Mouse (Mus musculus): Measurements from ENCODE around the gene Pwp2. TPM values are rescaled to one million over a fixed set of nuclear protein-coding genes. Genes with fewer than 3 reads are reported as not detected.
"Not testable (repeated sequence)": the region's sequence is repeated elsewhere in the genome, so short reads cannot be mapped to it uniquely, and the experiment has no call there.

Gene Pwp2
- polyA plus RNA-seq, 1 experiment from 2014 or later, result 23.3 TPM

DNA sequence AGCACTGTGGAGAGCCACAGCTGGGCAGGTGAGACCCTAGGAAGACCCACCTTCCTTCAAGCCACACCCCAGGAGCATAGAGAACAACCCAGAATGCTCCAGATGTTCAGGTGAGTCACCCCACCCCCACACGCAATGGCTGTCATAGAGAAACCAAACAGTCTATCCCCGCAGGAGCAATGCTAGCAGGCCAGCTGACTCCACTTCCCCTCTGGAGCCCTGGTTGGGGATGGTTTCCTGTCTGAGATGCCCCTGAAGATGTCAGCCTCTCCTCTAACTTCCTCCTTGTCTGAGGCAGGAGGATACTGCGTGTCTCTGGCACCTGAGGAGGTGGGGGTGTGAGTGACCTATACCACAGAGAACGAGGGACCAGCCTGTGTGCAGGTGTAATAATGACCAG, 50.5 kb downstream of the Pwp2 start:
- no peak for DNase-seq (ENCODE audit: low spot score)
- H3K4me3 ChIP-seq, result no peak overlapping the region
- H3K27ac ChIP-seq, result 0 out of 2 replicates have a peak overlapping the region, but pooled peaks have one; percentile 54
- H3K4me1 ChIP-seq (replicated peaks), result peaks cover 34% of the 10 kb centered on the region
- H3K36me3 ChIP-seq, result no peaks in the 10 kb centered on the region
- H3K27me3 ChIP-seq (ENCODE audit: insufficient read depth, poor library complexity, severe bottlenecking), result no peaks in the 10 kb centered on the region
- no peaks in the 10 kb centered on the region for H3K9me3 ChIP-seq
- WGBS, result 76% methylated on average over 4 of the region's 4 CpGs

DNA sequence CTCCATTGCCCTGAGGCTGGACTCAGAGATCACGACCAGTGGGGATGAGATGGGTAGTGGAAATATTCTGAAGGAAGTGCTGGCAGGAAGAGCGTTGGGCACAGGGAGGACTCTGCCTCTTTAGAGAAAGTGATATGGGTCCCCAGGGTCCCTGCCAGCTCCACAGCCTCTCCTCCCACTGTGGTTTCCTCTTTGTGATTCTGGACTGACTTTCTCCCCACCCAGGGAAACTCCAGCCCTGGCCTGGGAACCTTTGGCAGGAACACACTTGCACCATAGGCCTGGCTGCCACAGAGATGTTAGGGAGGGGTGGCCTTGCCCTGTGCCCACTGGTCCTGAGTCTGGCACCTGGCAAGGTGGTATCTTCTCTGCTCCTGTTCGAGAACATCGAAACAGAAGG, 55.0 kb downstream of the Pwp2 start:
- no peaks in the 10 kb centered on the region for H3K9me3 ChIP-seq
- no peaks in the 10 kb centered on the region for H3K36me3 ChIP-seq
- no peak for DNase-seq (ENCODE audit: low spot score)
- 79% methylated on average over 4 of the region's 4 CpGs for WGBS
- H3K4me3 ChIP-seq, result no peak overlapping the region
- no peaks in the 10 kb centered on the region for H3K27me3 ChIP-seq (ENCODE audit: insufficient read depth, poor library complexity, severe bottlenecking)
- H3K4me1 ChIP-seq (replicated peaks), result peaks cover 7% of the 10 kb centered on the region
- H3K27ac ChIP-seq, result no peak overlapping the region

- DNase-seq (ENCODE audit: low spot score), result no peak
- peaks cover 2% of the 10 kb centered on the region for H3K4me1 ChIP-seq (replicated peaks)
- no peaks in the 10 kb centered on the region for H3K9me3 ChIP-seq
- H3K27ac ChIP-seq, result no peak overlapping the region
- H3K36me3 ChIP-seq, result no peaks in the 10 kb centered on the region
- 57% methylated on average over 11 of the region's 11 CpGs for WGBS
- H3K4me3 ChIP-seq, result no peak overlapping the region
- no peaks in the 10 kb centered on the region for H3K27me3 ChIP-seq (ENCODE audit: insufficient read depth, poor library complexity, severe bottlenecking)
Observed at GRCm38 (mm10) chr10:78129423-78129822, 55.5 kb downstream of the Pwp2 start.

DNA sequence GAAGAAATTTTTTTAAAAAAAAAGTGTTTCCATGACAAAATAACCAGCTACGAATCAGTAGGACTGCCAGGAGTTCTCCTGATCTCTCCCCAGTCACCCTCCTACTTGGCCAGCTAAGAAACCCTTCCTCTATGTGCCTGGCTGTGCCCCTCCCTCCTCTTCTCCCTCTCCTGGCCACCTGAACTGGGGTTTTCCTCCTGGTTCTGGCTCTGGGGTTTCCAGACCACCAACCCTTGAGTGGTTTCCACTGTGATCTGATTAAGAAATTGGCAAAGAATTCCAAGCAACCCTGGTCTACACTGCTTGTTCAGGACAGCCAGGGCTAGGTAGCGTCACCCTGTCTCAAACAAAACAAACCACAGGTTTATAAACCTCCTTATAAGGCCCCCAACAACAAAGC, 56.3 kb downstream of the Pwp2 start:
- no peak overlapping the region for H3K4me3 ChIP-seq
- no peaks in the 10 kb centered on the region for H3K36me3 ChIP-seq
- no peak overlapping the region for H3K27ac ChIP-seq
- no peaks in the 10 kb centered on the region for H3K27me3 ChIP-seq (ENCODE audit: insufficient read depth, poor library complexity, severe bottlenecking)
- DNase-seq (ENCODE audit: low spot score), result no peak
- WGBS, result 89% methylated on average over 2 of the region's 2 CpGs
- no peaks in the 10 kb centered on the region for H3K4me1 ChIP-seq (replicated peaks)
- no peaks in the 10 kb centered on the region for H3K9me3 ChIP-seq

- 68% methylated on average over 1 of the region's 1 CpGs for WGBS
- H3K27ac ChIP-seq, result no peak overlapping the region
- no peaks in the 10 kb centered on the region for H3K27me3 ChIP-seq (ENCODE audit: insufficient read depth, poor library complexity, severe bottlenecking)
- no peaks in the 10 kb centered on the region for H3K36me3 ChIP-seq
- no peaks in the 10 kb centered on the region for H3K4me1 ChIP-seq (replicated peaks)
- no peaks in the 10 kb centered on the region for H3K9me3 ChIP-seq
- no peak for DNase-seq (ENCODE audit: low spot score)
- H3K4me3 ChIP-seq, result no peak overlapping the region
Observed at GRCm38 (mm10) chr10:78127931-78128330, 57.0 kb downstream of the Pwp2 start.

GRCm38 (mm10) chr10:78127046-78127870, 57.7 kb downstream of the Pwp2 start:
- no peaks in the 10 kb centered on the region for H3K9me3 ChIP-seq
- no peaks in the 10 kb centered on the region for H3K36me3 ChIP-seq
- no peak for DNase-seq (ENCODE audit: low spot score)
- no peak overlapping the region for H3K4me3 ChIP-seq
- no peaks in the 10 kb centered on the region for H3K4me1 ChIP-seq (replicated peaks)
- WGBS, result 79% methylated on average over 9 of the region's 9 CpGs
- H3K27ac ChIP-seq, result no peak overlapping the region
- H3K27me3 ChIP-seq (ENCODE audit: insufficient read depth, poor library complexity, severe bottlenecking), result no peaks in the 10 kb centered on the region

- 95% methylated on average over 5 of the region's 5 CpGs for WGBS
- H3K27ac ChIP-seq, result no peak overlapping the region
- H3K36me3 ChIP-seq, result no peaks in the 10 kb centered on the region
- no peaks in the 10 kb centered on the region for H3K4me1 ChIP-seq (replicated peaks)
- DNase-seq (ENCODE audit: low spot score), result no peak
- H3K4me3 ChIP-seq, result no peak overlapping the region
- no peaks in the 10 kb centered on the region for H3K9me3 ChIP-seq
- H3K27me3 ChIP-seq (ENCODE audit: insufficient read depth, poor library complexity, severe bottlenecking), result no peaks in the 10 kb centered on the region
Observed at GRCm38 (mm10) chr10:78126311-78126710, 58.6 kb downstream of the Pwp2 start.

DNA sequence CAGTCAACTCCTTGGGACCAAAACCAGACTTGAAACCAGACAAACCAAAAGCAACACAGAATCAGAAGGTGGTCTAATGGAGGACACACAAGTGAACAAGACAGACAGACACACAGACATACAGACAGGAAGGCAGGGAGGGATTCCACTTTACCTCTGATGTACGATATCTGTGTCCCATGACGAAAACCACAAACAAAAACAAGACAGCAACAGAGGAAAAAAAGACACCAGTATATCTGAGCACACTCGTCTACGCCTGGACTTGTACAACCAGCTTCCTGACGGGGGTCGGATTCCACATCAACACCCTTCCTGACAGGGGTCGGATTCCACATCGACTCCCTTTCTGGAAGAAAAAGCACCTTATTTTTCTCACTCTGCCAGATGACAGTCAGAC, 59.9 kb downstream of the Pwp2 start:
- H3K36me3 ChIP-seq; H3K4me1 ChIP-seq (replicated peaks); DNase-seq (ENCODE audit: low spot score); H3K27ac ChIP-seq; H3K27me3 ChIP-seq (ENCODE audit: insufficient read depth, poor library complexity, severe bottlenecking); H3K4me3 ChIP-seq; H3K9me3 ChIP-seq: not testable (repeated sequence)
- WGBS, result 68% methylated on average over 8 of the region's 8 CpGs

- 72% methylated on average over 6 of the region's 6 CpGs for WGBS
- not testable (repeated sequence) for H3K36me3 ChIP-seq; H3K4me3 ChIP-seq; H3K27ac ChIP-seq; H3K4me1 ChIP-seq (replicated peaks); DNase-seq (ENCODE audit: low spot score); H3K27me3 ChIP-seq (ENCODE audit: insufficient read depth, poor library complexity, severe bottlenecking); H3K9me3 ChIP-seq
Observed at GRCm38 (mm10) chr10:78124137-78124536, 60.8 kb downstream of the Pwp2 start.

Other genes starting within 250 kb of the Pwp2 start
- 0.88 and 1.2 TPM in 2 replicates for gene Trpm2, start 214.6 kb downstream of the Pwp2 start, polyA plus RNA-seq (2016; fragmentation: Nextera tagmentation; extraction: Ambion mirVana)
- gene 1810043G02Rik, start 206.6 kb downstream of the Pwp2 start, polyA plus RNA-seq (2016; fragmentation: Nextera tagmentation; extraction: Ambion mirVana), result 40.7 and 42.9 TPM in 2 replicates
- 187 and 243 TPM in 2 replicates for gene Pfkl, start 175.1 kb downstream of the Pwp2 start, polyA plus RNA-seq (2016; fragmentation: Nextera tagmentation; extraction: Ambion mirVana)
- gene Dnmt3l, start 143.2 kb downstream of the Pwp2 start, polyA plus RNA-seq (2016; fragmentation: Nextera tagmentation; extraction: Ambion mirVana), result not detected in 2 replicates
- gene Aire, start 141.5 kb downstream of the Pwp2 start, polyA plus RNA-seq (2016; fragmentation: Nextera tagmentation; extraction: Ambion mirVana), result 0.36 TPM in 1 of 2 replicates, not detected in the other
- gene Icosl, start 115.8 kb downstream of the Pwp2 start, polyA plus RNA-seq (2016; fragmentation: Nextera tagmentation; extraction: Ambion mirVana), result 2.2 and 2.9 TPM in 2 replicates
- gene D10Jhu81e, start 15.4 kb downstream of the Pwp2 start, polyA plus RNA-seq (2016; fragmentation: Nextera tagmentation; extraction: Ambion mirVana), result 17.1 and 28.7 TPM in 2 replicates
- 10.4 and 11.5 TPM in 2 replicates for gene Trappc10, start 59.5 kb upstream of the Pwp2 start, polyA plus RNA-seq (2016; fragmentation: Nextera tagmentation; extraction: Ambion mirVana)
- 40.1 and 47.2 TPM in 2 replicates for gene Agpat3, start 167.3 kb upstream of the Pwp2 start, polyA plus RNA-seq (2016; fragmentation: Nextera tagmentation; extraction: Ambion mirVana)
- gene Rrp1, start 227.9 kb upstream of the Pwp2 start, polyA plus RNA-seq (2016; fragmentation: Nextera tagmentation; extraction: Ambion mirVana), result 322 and 331 TPM in 2 replicates
- gene Cstb, start 240.5 kb upstream of the Pwp2 start, polyA plus RNA-seq (2016; fragmentation: Nextera tagmentation; extraction: Ambion mirVana), result 117 and 129 TPM in 2 replicates